Mouse (Mus musculus) liver, postnatal 0 days (tissue): Measurements from ENCODE around the gene Msx1. TPM values are rescaled to one million over a fixed set of nuclear protein-coding genes. Genes with fewer than 3 reads are reported as not detected.

Experiments
- ATAC-seq: fragments of 200-750 bp; cut with Nextera tagmentation; 2 replicates; pipeline ENCODE4 v1.8.0; 2017; ENCODE audit warnings: mild to moderate bottlenecking, moderate library complexity
- DNase-seq: peaks from one replicate; pipeline ENCODE4 v3.0.0-alpha.2; 2016
- H3K27ac ChIP-seq: fragments of 300-500 bp; sonication (generic); 2 replicates; pipeline ENCODE4 v1.5.1; 2014; ENCODE audit warnings: antibody characterized with exemption, moderate library complexity, mild to moderate bottlenecking, low read depth
- H3K27me3 ChIP-seq: fragments of 300-500 bp; sonication (generic); 2 replicates; pipeline ENCODE4 v1.6.1; 2014; ENCODE audit warnings: low read length, control low read depth, mixed read lengths; ENCODE audit not compliant: insufficient read depth
- H3K36me3 ChIP-seq: fragments of 300-500 bp; sonication (generic); replicated peaks from 2 replicates; pipeline ENCODE4 v1.6.1; 2014; ENCODE audit warnings: mild to moderate bottlenecking, control low read depth, low read length, moderate library complexity, mixed read lengths; ENCODE audit not compliant: insufficient read depth
- H3K4me1 ChIP-seq: fragments of 300-500 bp; sonication (generic); 2 replicates; pipeline ENCODE4 v1.6.1; 2014; ENCODE audit warnings: antibody characterized with exemption, mild to moderate bottlenecking, control low read depth; ENCODE audit not compliant: insufficient read depth
- H3K4me2 ChIP-seq: fragments of 300-500 bp; sonication (generic); 2 replicates; pipeline ENCODE4 v1.6.1; 2014; ENCODE audit warnings: low read depth, mild to moderate bottlenecking, low read length, moderate library complexity, mixed read lengths
- H3K4me3 ChIP-seq: fragments of 300-500 bp; sonication (generic); 2 replicates; pipeline ENCODE4 v1.5.1; 2014; ENCODE audit warnings: low read depth, low read length
- H3K9ac ChIP-seq: fragments of 300-500 bp; sonication (generic); replicated peaks from 2 replicates; pipeline ENCODE4 v1.6.1; 2014; ENCODE audit warnings: mild to moderate bottlenecking, moderate library complexity
- H3K9me3 ChIP-seq: fragments of 300-500 bp; sonication (generic); 2 replicates; pipeline ENCODE4 v1.6.1; 2016; ENCODE audit warnings: mild to moderate bottlenecking, control low read depth, low read length, mixed read lengths
- CTCF ChIP-seq: sonication (generic); IDR thresholded peaks from 2 replicates; pipeline ENCODE4 v1.5.1; 2016; ENCODE audit warnings: antibody characterized with exemption, low read depth
- EP300 ChIP-seq: IDR thresholded peaks from 2 replicates; pipeline ENCODE4 v1.6.1; 2016; ENCODE audit warnings: antibody characterized with exemption, low read depth, mild to moderate bottlenecking
- WGBS: fragments of 180-500 bp; shearing (Covaris S2); extraction: QIAGEN DNeasy Blood & Tissue Kit; methylation state at CpG from one replicate; pipeline ENCODE4 v1.1.7; 2014; ENCODE audit not compliant: insufficient replicate concordance; 5-methylcytosine and 5-hydroxymethylcytosine counted together
- polyA plus RNA-seq: library from polyadenylated mRNA; unstranded; fragments of >200 nt; fragmentation: Nextera tagmentation; extraction: Ambion mirVana; gene quantifications from 2 replicates; pipeline ENCODE4 v1.2.1, GENCODE M21; 2015

The Msx1 gene
- polyA plus RNA-seq, 1 experiment from 2014 or later = not detected

DNA sequence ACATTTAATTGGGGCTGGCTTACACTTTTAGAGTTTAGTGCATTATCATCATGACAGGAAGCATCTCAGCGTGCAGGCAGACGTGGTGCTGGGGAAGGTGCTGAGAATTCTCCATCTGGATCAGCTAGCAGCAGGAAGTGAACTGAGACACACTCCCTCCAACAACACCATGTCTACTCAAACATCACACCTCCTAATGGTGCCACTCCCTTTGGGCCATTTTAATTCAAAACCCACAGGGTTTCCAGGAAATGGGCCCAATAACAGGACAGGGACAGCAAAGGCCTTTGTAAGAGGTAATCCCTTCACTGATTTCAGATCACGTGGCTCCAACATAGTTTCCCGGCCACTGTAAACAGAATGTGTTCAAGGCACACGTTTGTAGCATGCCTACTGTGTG is 31.7 kb upstream of the Msx1 start:
- Histone ChIP-seq H3K9ac (no peak overlapping the region), H3K27me3 (no peaks in the 10 kb centered on the region), H3K4me1 (no peaks in the 10 kb centered on the region), H3K36me3 (no peaks in the 10 kb centered on the region), H3K27ac (no peak overlapping the region), H3K9me3 (no peaks in the 10 kb centered on the region), H3K4me3 (no peak overlapping the region), H3K4me2 (no peak overlapping the region)
- ATAC-seq (no peak), DNase-seq (no peak)
- WGBS = 41% methylated on average over 5 of the region's 5 CpGs
- TF ChIP-seq CTCF = no peak
- TF ChIP-seq EP300 = no peak

- Histone ChIP-seq H3K36me3 (no peaks in the 10 kb centered on the region), H3K9ac (no peak overlapping the region), H3K9me3 (no peaks in the 10 kb centered on the region), H3K4me2 (no peak overlapping the region), H3K4me1 (no peaks in the 10 kb centered on the region), H3K27ac (no peak overlapping the region), H3K4me3 (no peak overlapping the region), H3K27me3 (no peaks in the 10 kb centered on the region)
- ATAC-seq (no peak), DNase-seq (no peak)
- TF ChIP-seq CTCF (no peak), EP300 (no peak)
- 65% methylated on average over 6 of the region's 6 CpGs for WGBS
Observed at GRCm38 (mm10) chr5:37854233-37854632, 29.9 kb upstream of the Msx1 start.

DNA sequence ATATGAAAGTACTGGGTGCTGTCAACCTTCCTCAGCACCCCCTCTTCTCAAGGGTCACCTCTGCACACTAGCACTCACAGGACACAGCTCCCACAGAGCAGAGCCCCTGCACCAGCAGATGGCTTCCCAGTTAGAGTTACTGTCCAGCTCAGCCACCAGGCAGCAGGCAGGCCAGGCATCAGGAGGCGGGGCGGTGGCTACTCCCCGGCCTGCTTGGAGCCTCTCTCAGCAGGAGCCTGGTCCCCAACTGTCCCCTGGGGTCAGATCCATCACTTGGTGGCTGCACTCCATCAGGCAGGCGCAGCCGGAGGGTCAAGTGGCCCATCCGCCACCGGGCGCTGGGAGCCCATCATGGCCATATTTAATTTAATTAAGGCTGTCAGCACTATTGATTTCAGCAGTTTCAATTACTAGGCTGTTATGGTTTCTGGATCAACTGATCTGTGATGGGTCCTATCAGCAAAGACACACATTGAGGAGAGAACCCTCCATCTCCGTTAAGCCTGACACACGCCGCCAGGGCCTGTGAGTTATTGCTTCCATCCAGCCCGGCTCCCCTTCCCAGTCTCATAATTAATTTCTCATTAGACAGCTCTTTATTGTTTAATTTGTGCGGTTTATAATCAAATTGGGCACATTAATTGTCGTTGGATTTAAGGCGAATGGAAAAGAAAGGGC is 27.1 kb upstream of the Msx1 start:
- H3K27me3 ChIP-seq = no peaks in the 10 kb centered on the region
- 76% methylated on average over 15 of the region's 15 CpGs for WGBS
- H3K36me3 ChIP-seq = no peaks in the 10 kb centered on the region
- no peak for ATAC-seq
- no peaks in the 10 kb centered on the region for H3K9me3 ChIP-seq
- H3K4me3 ChIP-seq = no peak overlapping the region
- no peak overlapping the region for H3K9ac ChIP-seq
- no peaks in the 10 kb centered on the region for H3K4me1 ChIP-seq
- DNase-seq = no peak
- no peak overlapping the region for H3K27ac ChIP-seq
- TF ChIP-seq EP300 (no peak), CTCF (no peak)
- no peak overlapping the region for H3K4me2 ChIP-seq

- whole genome bisulfite sequencing = 34% methylated on average over 8 of the region's 8 CpGs
- Histone ChIP-seq H3K4me2 (no peak overlapping the region), H3K27ac (no peak overlapping the region), H3K4me1 (no peaks in the 10 kb centered on the region), H3K27me3 (no peaks in the 10 kb centered on the region), H3K36me3 (no peaks in the 10 kb centered on the region), H3K9me3 (no peaks in the 10 kb centered on the region), H3K4me3 (no peak overlapping the region), H3K9ac (no peak overlapping the region)
- DNase-seq = no peak
- TF ChIP-seq EP300 (no peak), CTCF (no peak)
- ATAC-seq = peak; percentile 64
Observed at GRCm38 (mm10) chr5:37848991-37849719, 24.8 kb upstream of the Msx1 start.

- Histone ChIP-seq H3K36me3 (no peaks in the 10 kb centered on the region), H3K9ac (no peak overlapping the region), H3K4me3 (no peak overlapping the region), H3K9me3 (no peaks in the 10 kb centered on the region), H3K4me2 (no peak overlapping the region), H3K27ac (no peak overlapping the region), H3K4me1 (no peaks in the 10 kb centered on the region), H3K27me3 (peaks cover 42% of the 10 kb centered on the region)
- DNase-seq = no peak
- WGBS = 47% methylated on average over 3 of the region's 3 CpGs
- ATAC-seq = no peak
- no peak for TF ChIP-seq EP300
- TF ChIP-seq CTCF = no peak
Observed at GRCm38 (mm10) chr5:37836267-37836646, 11.9 kb upstream of the Msx1 start.

DNA sequence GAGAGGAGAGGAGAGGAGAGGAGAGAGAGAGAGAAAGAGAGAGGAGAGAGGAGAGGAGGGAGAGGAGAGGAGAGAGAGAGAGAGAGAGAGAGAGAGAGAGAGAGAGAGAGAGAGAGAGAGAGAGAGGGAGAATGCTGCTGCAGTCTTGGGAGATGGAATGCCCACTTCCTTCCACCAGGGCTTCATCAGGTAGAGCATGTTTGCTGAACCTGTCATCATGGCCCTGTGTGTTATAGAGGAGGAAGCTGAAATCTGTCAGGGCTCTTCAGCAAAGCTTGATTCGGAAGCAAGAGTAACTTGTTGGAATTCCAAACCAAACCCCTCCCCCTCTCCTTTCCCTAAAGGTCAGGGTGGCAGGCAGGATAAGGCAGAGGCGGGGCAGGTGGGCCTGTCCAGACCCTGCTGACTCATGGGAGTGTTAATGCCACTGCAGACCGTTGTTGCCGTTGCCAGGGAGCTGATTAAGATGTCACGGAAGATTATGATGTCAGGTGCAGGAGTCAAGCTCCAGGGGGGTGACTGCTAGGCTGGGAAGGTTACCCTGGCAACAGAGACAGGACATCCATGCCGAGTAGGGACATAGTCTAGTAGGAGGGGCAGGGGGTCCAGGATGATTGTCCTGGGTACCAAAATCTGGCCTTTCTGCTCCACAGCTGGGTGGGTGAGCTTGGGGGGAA is 11.3 kb upstream of the Msx1 start:
- peaks cover 47% of the 10 kb centered on the region for H3K27me3 ChIP-seq
- no peak overlapping the region for H3K27ac ChIP-seq
- no peak overlapping the region for H3K4me2 ChIP-seq
- H3K9ac ChIP-seq = no peak overlapping the region
- no peak overlapping the region for H3K4me3 ChIP-seq
- no peaks in the 10 kb centered on the region for H3K9me3 ChIP-seq
- no peaks in the 10 kb centered on the region for H3K4me1 ChIP-seq
- ATAC-seq = no peak
- no peaks in the 10 kb centered on the region for H3K36me3 ChIP-seq
- 9% methylated on average over 6 of the region's 6 CpGs for WGBS
- DNase-seq = no peak
- TF ChIP-seq CTCF = no peak
- TF ChIP-seq EP300 = no peak
